Comparison of ENCODE assay signal across 18 mouse cellular contexts in genomic region chr12:105739656-105740055, GRCm38 (mm10). TPM values are rescaled to one million over a fixed set of nuclear protein-coding genes. Genes with fewer than 3 reads are reported as not detected.
"Had no signal": no experiment of that assay in that cellular context is flagged by ENCODE, and none has a peak within 500 bp of the region (broad histone marks: within the 10 kb centered on the region; RNA-seq: fewer than 3 reads in every experiment).

No protein-coding gene starts in this region.

- H3K27ac ChIP-seq: limb, embryonic 10.5 days; limb, embryonic 13.5 days; liver, embryonic 14.5 days; macrophage; midbrain, embryonic 12.5 days; midbrain, embryonic 15.5 days; neural tube, embryonic 13.5 days; stomach, embryonic 15.5 days had no signal

- DNase-seq: liver; liver, postnatal 0 days; lung, embryonic 14.5 days; retina, postnatal 1 day; right cerebral cortex, postnatal 25 days; spleen, adult 18-20 months; thymus, postnatal 36 days had no signal

- H3K4me3 ChIP-seq: limb, embryonic 10.5 days; limb, embryonic 13.5 days; midbrain, embryonic 12.5 days; midbrain, embryonic 15.5 days; neural tube, embryonic 13.5 days; stomach, embryonic 15.5 days had no signal

- H3K9me3 ChIP-seq: limb, embryonic 10.5 days; limb, embryonic 13.5 days; midbrain, embryonic 12.5 days; midbrain, embryonic 15.5 days; neural tube, embryonic 13.5 days had no signal

- H3K9ac ChIP-seq: limb, embryonic 13.5 days; liver, embryonic 14.5 days; liver, postnatal 0 days; lung, embryonic 14.5 days; midbrain, embryonic 12.5 days; midbrain, embryonic 15.5 days; neural tube, embryonic 13.5 days; stomach, embryonic 15.5 days had no signal

- ATAC-seq: inflammation-experienced regulatory T-cells, adult 6 months; intestine, embryonic 16.5 days; liver, postnatal 0 days; lung, postnatal 0 days; midbrain, embryonic 15.5 days had no signal

- H3K36me3 ChIP-seq: limb, embryonic 10.5 days; limb, embryonic 13.5 days; midbrain, embryonic 12.5 days; midbrain, embryonic 15.5 days; neural tube, embryonic 13.5 days; stomach, embryonic 15.5 days had no signal

- H3K27me3 ChIP-seq: limb, embryonic 13.5 days; midbrain, embryonic 12.5 days; midbrain, embryonic 15.5 days; neural tube, embryonic 13.5 days; stomach, embryonic 15.5 days had no signal

- H3K4me1 ChIP-seq: midbrain, embryonic 12.5 days; midbrain, embryonic 15.5 days; neural tube, embryonic 13.5 days; stomach, embryonic 15.5 days had no signal

- H3K4me2 ChIP-seq: limb, embryonic 13.5 days; lung, embryonic 14.5 days; midbrain, embryonic 12.5 days; midbrain, embryonic 15.5 days; neural tube, embryonic 13.5 days; stomach, embryonic 15.5 days had no signal

RNA-seq across cellular contexts. Expression of gene Ak7, which starts 33.9 kb away (rescaled TPM):
- polyA plus RNA-seq: lung, embryonic 14.5 days; macrophage had no signal
